Comparison of ENCODE assay signal across 21 mouse cellular contexts in genomic region chr4:44778316-44778715, GRCm38 (mm10). TPM values are rescaled to one million over a fixed set of nuclear protein-coding genes. Genes with fewer than 3 reads are reported as not detected.
DNase-seq lines count a peak whose midpoint lies in the region; ATAC-seq and TF ChIP-seq lines count a peak whose summit lies in the region.
"Had no signal": no experiment of that assay in that cellular context is flagged by ENCODE, and none has a peak within 500 bp of the region (broad histone marks: within the 10 kb centered on the region; RNA-seq: fewer than 3 reads in every experiment).

No protein-coding gene starts in this region.

- WGBS in kidney, embryonic 14.5 days = 48% methylated on average over 3 of the region's 3 CpGs

- H3K27me3 ChIP-seq in kidney, embryonic 14.5 days (ENCODE audit: control insufficient read depth, insufficient read depth, low read length) = no peaks in the 10 kb centered on the region
- H3K27me3 ChIP-seq: embryonic facial prominence, embryonic 13.5 days; heart, embryonic 12.5 days; limb, embryonic 13.5 days had no signal

- peaks cover 6% of the 10 kb centered on the region; the same call in 1 of the 2 replicates for H3K4me1 ChIP-seq in kidney, embryonic 14.5 days (ENCODE audit: control insufficient read depth, insufficient read depth, low read length)
- H3K4me1 ChIP-seq: embryonic facial prominence, embryonic 13.5 days had no signal

- no peak overlapping the region for H3K27ac ChIP-seq in kidney, embryonic 14.5 days (ENCODE audit: low read depth, low read length)
- H3K27ac ChIP-seq: embryonic facial prominence, embryonic 13.5 days; forebrain, embryonic 10.5 days; left cerebral cortex, adult 2 months; limb, embryonic 13.5 days; liver, embryonic 14.5 days; stomach, postnatal 0 days had no signal

- ATAC-seq in kidney, embryonic 14.5 days (ENCODE audit: low FRiP score, low TSS enrichment) = no peak

- no peak overlapping the region for H3K4me2 ChIP-seq in kidney, embryonic 14.5 days (replicated peaks; ENCODE audit: low read depth, low read length)
- H3K4me2 ChIP-seq: embryonic facial prominence, embryonic 13.5 days; heart, embryonic 12.5 days; limb, embryonic 13.5 days had no signal

- H3K36me3 ChIP-seq in kidney, embryonic 14.5 days (ENCODE audit: control insufficient read depth, insufficient read depth, low read length) = no peaks in the 10 kb centered on the region
- H3K36me3 ChIP-seq: embryonic facial prominence, embryonic 13.5 days; forebrain, embryonic 10.5 days; heart, embryonic 12.5 days; limb, embryonic 13.5 days had no signal

- no peak for TF ChIP-seq POLR2A in brain, embryonic 14.5 days (IDR thresholded peaks at IDR 0.05; ENCODE audit: borderline replicate concordance, extremely low read depth, insufficient read depth, insufficient read length, poor library complexity, severe bottlenecking)

- peak; percentile 7 to 26 for DNase-seq in kidney, postnatal 4 days
- peak; percentile 68 for DNase-seq in adrenal gland, adult 2 months
- peak; percentile 31 for DNase-seq in brain, embryonic 14.5 days (ENCODE audit: low read depth)
- DNase-seq in forelimb bud, embryonic 11.5 days (ENCODE audit: low read depth, low spot score) = peak; percentile 33
- no peak for DNase-seq in lung, postnatal 4 days
- no peak for DNase-seq in right cerebral cortex, postnatal 4 days
- no peak for DNase-seq in layer of hippocampus, postnatal 36 days
- DNase-seq: cerebellum, postnatal 10 days; gastrocnemius, postnatal 25 days; kidney, adult 2 months; right cerebral cortex, postnatal 14 days; thymus, postnatal 25 days had no signal

- H3K9ac ChIP-seq in kidney, embryonic 14.5 days (ENCODE audit: low read depth, low read length) = no peak overlapping the region
- H3K9ac ChIP-seq: embryonic facial prominence, embryonic 13.5 days; heart, embryonic 12.5 days; limb, embryonic 13.5 days; liver, embryonic 14.5 days had no signal

- no peak for TF ChIP-seq CTCF in brain, embryonic 14.5 days (IDR thresholded peaks at IDR 0.05; ENCODE audit: borderline replicate concordance, extremely low read depth, insufficient read depth, insufficient read length)

- H3K9me3 ChIP-seq in kidney, embryonic 14.5 days (ENCODE audit: control insufficient read depth, low read length) = no peaks in the 10 kb centered on the region
- H3K9me3 ChIP-seq: embryonic facial prominence, embryonic 13.5 days; forebrain, embryonic 10.5 days; G1E; heart, embryonic 12.5 days; limb, embryonic 13.5 days had no signal

- no peak overlapping the region for H3K4me3 ChIP-seq in kidney, embryonic 14.5 days (ENCODE audit: low read length)
- H3K4me3 ChIP-seq: embryonic facial prominence, embryonic 13.5 days; forebrain, embryonic 10.5 days; heart, embryonic 12.5 days; left cerebral cortex, adult 2 months; limb, embryonic 13.5 days had no signal

RNA-seq across cellular contexts. Expression of gene Zcchc7, which starts 22.6 kb away (rescaled TPM):
- polyA plus RNA-seq in kidney, embryonic 14.5 days (2014; fragmentation: Nextera tagmentation; extraction: Ambion mirVana) = 35.0 and 37.9 TPM in 2 replicates
- total RNA-seq in adrenal gland, adult 2 months (2021) = 10 to 100 TPM; 36.4 to 50.0 TPM
- polyA plus RNA-seq in adrenal gland, adult 2 months (2012; rRNA removed) = 5.0 and 5.4 TPM in 2 replicates
- 34.9 and 38.1 TPM in 2 replicates for polyA plus RNA-seq in brain, embryonic 14.5 days (2012; rRNA removed)
- total RNA-seq in layer of hippocampus, postnatal 36 days (2021) = 10 to 100 TPM; 69.7 to 92.0 TPM

Comparison
In these comparisons a context has a peak if more than half of its experiments do, and no peak if none do; other contexts are left out.
1. DNase-seq: peak in kidney, postnatal 4 days (2 of 2), adrenal gland, adult 2 months (single experiment), brain, embryonic 14.5 days (single experiment) and forelimb bud, embryonic 11.5 days (single experiment); none in lung, postnatal 4 days (0 of 2), right cerebral cortex, postnatal 4 days (single experiment) and layer of hippocampus, postnatal 36 days (0 of 2).